Mouse (Mus musculus) stomach, postnatal 0 days (tissue): ENCODE measurements around the gene Tmem9. TPM values are rescaled to one million over a fixed set of nuclear protein-coding genes. Genes with fewer than 3 reads are reported as not detected.

ENCODE experiments used
- ATAC-seq: fragments of 200-750 bp; cut with Nextera tagmentation; 2 replicates; pipeline ENCODE4 v1.8.0; 2017; ENCODE audit not compliant: low FRiP score, low TSS enrichment
- DNase-seq: peaks from one replicate; pipeline ENCODE4 v3.0.0-alpha.2; 2016; ENCODE audit warnings: low spot score
- H3K27ac ChIP-seq: fragments of 300-500 bp; sonication (generic); replicated peaks from 2 replicates; pipeline ENCODE4 v1.5.1; 2014; ENCODE audit warnings: mild to moderate bottlenecking, control low read depth
- H3K27me3 ChIP-seq: fragments of 300-500 bp; sonication (generic); 2 replicates; pipeline ENCODE4 v1.6.1; 2014; ENCODE audit warnings: low read length; ENCODE audit not compliant: control insufficient read depth, insufficient read depth
- H3K36me3 ChIP-seq: fragments of 300-500 bp; sonication (generic); 2 replicates; pipeline ENCODE4 v1.6.1; 2014; ENCODE audit warnings: low read length, mixed read lengths; ENCODE audit not compliant: control insufficient read depth, insufficient read depth
- H3K4me1 ChIP-seq: fragments of 300-500 bp; sonication (generic); replicated peaks from 2 replicates; pipeline ENCODE4 v1.6.1; 2014; ENCODE audit warnings: antibody characterized with exemption; ENCODE audit not compliant: control insufficient read depth, insufficient read depth
- H3K4me2 ChIP-seq: fragments of 300-500 bp; sonication (generic); replicated peaks from 2 replicates; pipeline ENCODE4 v1.6.1; 2014; ENCODE audit warnings: low read depth, mild to moderate bottlenecking, control low read depth, moderate library complexity
- H3K4me3 ChIP-seq: fragments of 300-500 bp; sonication (generic); 2 replicates; pipeline ENCODE4 v1.5.1; 2014; ENCODE audit warnings: low read depth, low read length, control low read depth
- H3K9ac ChIP-seq: fragments of 300-500 bp; sonication (generic); 2 replicates; pipeline ENCODE4 v1.6.1; 2014; ENCODE audit warnings: mild to moderate bottlenecking, low read length, control low read depth, mixed read lengths
- H3K9me3 ChIP-seq: fragments of 300-500 bp; sonication (generic); 2 replicates; pipeline ENCODE4 v1.6.1; 2016; ENCODE audit warnings: low read length; ENCODE audit not compliant: control insufficient read depth
- CTCF ChIP-seq: IDR thresholded peaks from 2 replicates; pipeline ENCODE4 v1.5.1; 2016; ENCODE audit warnings: antibody characterized with exemption, low read depth, mild to moderate bottlenecking, moderate library complexity
- EP300 ChIP-seq: optimal IDR thresholded peaks from 2 replicates; pipeline ENCODE3; 2016; ENCODE audit warnings: antibody characterized with exemption
- WGBS: fragments of 180-500 bp; shearing (Covaris S2); extraction: QIAGEN DNeasy Blood & Tissue Kit; methylation state at CpG from one replicate; pipeline ENCODE4 v1.1.7; 2014; 5-methylcytosine and 5-hydroxymethylcytosine counted together
- polyA plus RNA-seq: library from polyadenylated mRNA; unstranded; fragments of >200 nt; fragmentation: Nextera tagmentation; extraction: Ambion mirVana; gene quantifications from 2 replicates; pipeline ENCODE4 v1.2.1, GENCODE M21; 2015

The Tmem9 gene
- polyA plus RNA-seq, 1 experiment from 2014 or later: 65.9 TPM

- H3K4me2 ChIP-seq: no peak overlapping the region
- WGBS: 62% methylated on average over 4 of the region's 4 CpGs
- 0 out of 2 replicates have a peak, but pooled peaks cover 3% of the 10 kb centered on the region for H3K9me3 ChIP-seq
- no peak overlapping the region for H3K9ac ChIP-seq
- DNase-seq (no peak), ATAC-seq (no peak)
- H3K27ac ChIP-seq: no peak overlapping the region
- no peaks in the 10 kb centered on the region for H3K36me3 ChIP-seq
- H3K27me3 ChIP-seq: no peaks in the 10 kb centered on the region
- H3K4me3 ChIP-seq: no peak overlapping the region
- TF ChIP-seq CTCF (no peak), EP300 (no peak)
- H3K4me1 ChIP-seq: no peaks in the 10 kb centered on the region
Observed at GRCm38 (mm10) chr1:136077656-136078055, 69.7 kb downstream of the Tmem9 start.

GRCm38 (mm10) chr1:136081161-136081560 is 73.2 kb downstream of the Tmem9 start:
- Histone ChIP-seq H3K9ac (no peak overlapping the region), H3K27me3 (no peaks in the 10 kb centered on the region), H3K4me2 (no peak overlapping the region), H3K9me3 (0 out of 2 replicates have a peak, but pooled peaks cover 3% of the 10 kb centered on the region), H3K4me3 (no peak overlapping the region), H3K36me3 (no peaks in the 10 kb centered on the region), H3K27ac (no peak overlapping the region), H3K4me1 (no peaks in the 10 kb centered on the region)
- no peak for TF ChIP-seq CTCF
- TF ChIP-seq EP300: no peak
- DNase-seq: no peak
- WGBS: 100% methylated on average over 1 of the region's 1 CpGs
- ATAC-seq: no peak

Other genes starting within 250 kb of the Tmem9 start
- 91.1 and 92.2 TPM in 2 replicates for gene Phlda3, start 242.0 kb upstream of the Tmem9 start, polyA plus RNA-seq
- 4.2 and 6.8 TPM in 2 replicates for gene Tnni1, start 228.7 kb upstream of the Tmem9 start, polyA plus RNA-seq
- 128 and 140 TPM in 2 replicates for gene Lad1, start 189.6 kb upstream of the Tmem9 start, polyA plus RNA-seq
- 36.4 and 39.9 TPM in 2 replicates for gene Tnnt2, start 171.8 kb upstream of the Tmem9 start, polyA plus RNA-seq
- 29.8 and 34.2 TPM in 2 replicates for gene Pkp1, start 88.9 kb upstream of the Tmem9 start, polyA plus RNA-seq
- gene Igfn1, start 1.8 kb upstream of the Tmem9 start, polyA plus RNA-seq: 0.02 and 0.04 TPM in 2 replicates
- gene Ascl5, start 42.7 kb downstream of the Tmem9 start, polyA plus RNA-seq: 0.18 TPM in 1 of 2 replicates, not detected in the other
- 0.18 TPM in 1 of 2 replicates, not detected in the other for gene Cacna1s, start 44.6 kb downstream of the Tmem9 start, polyA plus RNA-seq
- gene Kif21b, start 123.2 kb downstream of the Tmem9 start, polyA plus RNA-seq: 0.29 and 0.36 TPM in 2 replicates
- 0.34 and 0.78 TPM in 2 replicates for gene Mroh3, start 204.7 kb downstream of the Tmem9 start, polyA plus RNA-seq
- gene Inava, start 226.1 kb downstream of the Tmem9 start, polyA plus RNA-seq: 32.0 and 35.7 TPM in 2 replicates